Comparison of ENCODE assay signal across 24 mouse cellular contexts in genomic region chr17:29117006-29117648, GRCm38 (mm10). TPM values are rescaled to one million over a fixed set of nuclear protein-coding genes. Genes with fewer than 3 reads are reported as not detected.
DNase-seq lines count a peak whose midpoint lies in the region; ATAC-seq and TF ChIP-seq lines count a peak whose summit lies in the region.
"Had no signal": no experiment of that assay in that cellular context is flagged by ENCODE, and none has a peak within 500 bp of the region (broad histone marks: within the 10 kb centered on the region; RNA-seq: fewer than 3 reads in every experiment).

No protein-coding gene starts in this region.

- 57% methylated on average over 8 of the region's 8 CpGs for WGBS in heart, embryonic 12.5 days
- 82% methylated on average over 8 of the region's 8 CpGs for WGBS in midbrain, embryonic 11.5 days
- 86% methylated on average over 8 of the region's 8 CpGs for WGBS in midbrain, postnatal 0 days
- 94% methylated on average over 8 of the region's 8 CpGs for WGBS in thymus, adult 2 months
- WGBS in stomach, postnatal 0 days: 63% methylated on average over 8 of the region's 8 CpGs

- TF ChIP-seq EP300 in stomach, postnatal 0 days (optimal IDR thresholded peaks at IDR 0.05): no peak

- DNase-seq in heart, postnatal 25 days (ENCODE audit: low spot score): no peak
- peak; percentile 66 for DNase-seq in midbrain, embryonic 11.5 days (ENCODE audit: low spot score, missing footprints)
- DNase-seq in midbrain, postnatal 0 days (ENCODE audit: low spot score): no peak
- DNase-seq in thymus, postnatal 14 days: peak; percentile 2
- no peak for DNase-seq in thymus, adult 2 months
- DNase-seq in stomach, postnatal 0 days (ENCODE audit: low spot score): no peak
- DNase-seq in left cerebral cortex, postnatal 25 days (ENCODE audit: low spot score in 2 of 2): no peak
- DNase-seq: adrenal gland, adult 8-10 months; adrenal gland, postnatal 36 days; cerebellum, adult 18-20 months; cerebellum, adult 9-10 months; cerebellum, postnatal 14 days; gastrocnemius, postnatal 10 days; gastrocnemius, postnatal 36 days; heart, postnatal 14 days had no signal

- TF ChIP-seq CTCF in midbrain, postnatal 0 days (IDR thresholded peaks at IDR 0.05): no peak
- TF ChIP-seq CTCF in thymus, adult 2 months (IDR thresholded peaks at IDR 0.05; ENCODE audit: borderline replicate concordance, control insufficient read depth, extremely low read depth, insufficient read depth, low read length, poor library complexity): no peak
- TF ChIP-seq CTCF in stomach, postnatal 0 days (IDR thresholded peaks at IDR 0.05; ENCODE audit: low read depth): no peak

- H3K4me3 ChIP-seq in heart, embryonic 12.5 days: no peak overlapping the region
- no peak overlapping the region for H3K4me3 ChIP-seq in midbrain, embryonic 11.5 days (ENCODE audit: low read depth, low read length)
- no peak overlapping the region for H3K4me3 ChIP-seq in midbrain, postnatal 0 days (ENCODE audit: low read depth, low read length)
- no peak overlapping the region for H3K4me3 ChIP-seq in thymus, adult 2 months (ENCODE audit: control insufficient read depth, insufficient read depth, low read length)
- H3K4me3 ChIP-seq in stomach, postnatal 0 days (ENCODE audit: low read depth, low read length): no peak overlapping the region
- H3K4me3 ChIP-seq: forebrain, embryonic 10.5 days; forebrain, embryonic 13.5 days; heart, embryonic 15.5 days; hindbrain, embryonic 12.5 days; hindbrain, embryonic 15.5 days had no signal

- no peak overlapping the region for H3K9ac ChIP-seq in heart, embryonic 12.5 days
- no peak overlapping the region for H3K9ac ChIP-seq in midbrain, embryonic 11.5 days (ENCODE audit: low read length)
- H3K9ac ChIP-seq in midbrain, postnatal 0 days (replicated peaks; ENCODE audit: low read length, poor library complexity, severe bottlenecking): no peak overlapping the region
- no peak overlapping the region for H3K9ac ChIP-seq in stomach, postnatal 0 days (ENCODE audit: low read length)
- H3K9ac ChIP-seq: forebrain, embryonic 13.5 days; heart, embryonic 15.5 days; hindbrain, embryonic 12.5 days; hindbrain, embryonic 15.5 days had no signal

- H3K27ac ChIP-seq in heart, embryonic 12.5 days (ENCODE audit: poor library complexity, severe bottlenecking): no peak overlapping the region
- no peak overlapping the region for H3K27ac ChIP-seq in midbrain, embryonic 11.5 days (ENCODE audit: low read depth, low read length)
- H3K27ac ChIP-seq in midbrain, postnatal 0 days (ENCODE audit: low read depth, low read length): no peak overlapping the region
- no peak overlapping the region for H3K27ac ChIP-seq in thymus, adult 2 months (ENCODE audit: control insufficient read depth, insufficient read depth, low read length)
- no peak overlapping the region for H3K27ac ChIP-seq in stomach, postnatal 0 days (replicated peaks)
- H3K27ac ChIP-seq: forebrain, embryonic 10.5 days; forebrain, embryonic 13.5 days; heart, embryonic 15.5 days; hindbrain, embryonic 12.5 days; hindbrain, embryonic 15.5 days had no signal

- peaks cover 7% of the 10 kb centered on the region; the same call in 1 of the 2 replicates for H3K27me3 ChIP-seq in heart, embryonic 12.5 days (replicated peaks)
- H3K27me3 ChIP-seq in midbrain, embryonic 11.5 days (ENCODE audit: control insufficient read depth, insufficient read depth, low read length): no peaks in the 10 kb centered on the region
- H3K27me3 ChIP-seq in midbrain, postnatal 0 days (ENCODE audit: insufficient read depth, low read length): no peaks in the 10 kb centered on the region
- H3K27me3 ChIP-seq in thymus, adult 2 months (ENCODE audit: control insufficient read depth, insufficient read depth, low read length): no peaks in the 10 kb centered on the region
- H3K27me3 ChIP-seq in stomach, postnatal 0 days (ENCODE audit: control insufficient read depth, insufficient read depth, low read length): no peaks in the 10 kb centered on the region
- H3K27me3 ChIP-seq: forebrain, embryonic 13.5 days; heart, embryonic 15.5 days; hindbrain, embryonic 15.5 days had no signal

- H3K9me3 ChIP-seq in heart, embryonic 12.5 days (replicated peaks): no peaks in the 10 kb centered on the region; the same call in 1 of the 2 replicates
- H3K9me3 ChIP-seq in midbrain, embryonic 11.5 days (ENCODE audit: control insufficient read depth, low read length): no peaks in the 10 kb centered on the region
- no peaks in the 10 kb centered on the region for H3K9me3 ChIP-seq in midbrain, postnatal 0 days (ENCODE audit: low read length)
- H3K9me3 ChIP-seq in stomach, postnatal 0 days (ENCODE audit: control insufficient read depth, low read length): no peaks in the 10 kb centered on the region
- H3K9me3 ChIP-seq: forebrain, embryonic 10.5 days; forebrain, embryonic 13.5 days; heart, embryonic 15.5 days; hindbrain, embryonic 12.5 days; hindbrain, embryonic 15.5 days had no signal

- TF ChIP-seq POLR2A in thymus, adult 2 months (IDR thresholded peaks at IDR 0.05; ENCODE audit: control insufficient read depth, extremely low read depth, insufficient read depth, low read length, poor library complexity): no peak

- no peaks in the 10 kb centered on the region for H3K36me3 ChIP-seq in heart, embryonic 12.5 days
- no peaks in the 10 kb centered on the region for H3K36me3 ChIP-seq in midbrain, embryonic 11.5 days (ENCODE audit: control insufficient read depth, insufficient read depth, low read length)
- H3K36me3 ChIP-seq in midbrain, postnatal 0 days (ENCODE audit: insufficient read depth, low read length): no peaks in the 10 kb centered on the region
- H3K36me3 ChIP-seq in thymus, adult 2 months (ENCODE audit: control insufficient read depth, insufficient read depth, low read length): no peaks in the 10 kb centered on the region
- no peaks in the 10 kb centered on the region for H3K36me3 ChIP-seq in stomach, postnatal 0 days (ENCODE audit: control insufficient read depth, insufficient read depth, low read length)
- H3K36me3 ChIP-seq: forebrain, embryonic 10.5 days; heart, embryonic 15.5 days; hindbrain, embryonic 12.5 days; hindbrain, embryonic 15.5 days had no signal

- ATAC-seq in heart, embryonic 12.5 days (ENCODE audit: insufficient number of reproducible peaks, low FRiP score): 0 out of 2 replicates have a peak, but pooled peaks have one; percentile 22
- no peak for ATAC-seq in midbrain, embryonic 11.5 days (ENCODE audit: low FRiP score)
- ATAC-seq in midbrain, postnatal 0 days (ENCODE audit: low FRiP score): no peak
- ATAC-seq in stomach, postnatal 0 days (ENCODE audit: low FRiP score, low TSS enrichment): peak; percentile 51
- ATAC-seq: CD4-positive, CD25-positive, alpha-beta regulatory T cell, adult 4 months; forebrain, embryonic 13.5 days; forebrain, embryonic 16.5 days had no signal

- intact Hi-C loops in heart, postnatal 25 days (cut with DNase I): no loop called here
- intact Hi-C loops in left cerebral cortex, postnatal 25 days (cut with DNase I): no loop called here

- 0 out of 2 replicates have a peak, but pooled peaks cover 3% of the 10 kb centered on the region for H3K4me1 ChIP-seq in heart, embryonic 12.5 days (replicated peaks)
- H3K4me1 ChIP-seq in midbrain, embryonic 11.5 days (ENCODE audit: control insufficient read depth, insufficient read depth, low read length): no peaks in the 10 kb centered on the region
- H3K4me1 ChIP-seq in midbrain, postnatal 0 days (ENCODE audit: insufficient read depth, low read length): no peaks in the 10 kb centered on the region
- peaks cover 14% of the 10 kb centered on the region for H3K4me1 ChIP-seq in thymus, adult 2 months (replicated peaks; ENCODE audit: control insufficient read depth, insufficient read depth, low read length)
- H3K4me1 ChIP-seq in stomach, postnatal 0 days (replicated peaks; ENCODE audit: control insufficient read depth, insufficient read depth): no peaks in the 10 kb centered on the region
- H3K4me1 ChIP-seq: forebrain, embryonic 10.5 days; forebrain, embryonic 13.5 days; heart, embryonic 15.5 days; hindbrain, embryonic 12.5 days; hindbrain, embryonic 15.5 days had no signal

- H3K4me2 ChIP-seq in heart, embryonic 12.5 days: no peak overlapping the region
- no peak overlapping the region for H3K4me2 ChIP-seq in midbrain, embryonic 11.5 days
- no peak overlapping the region for H3K4me2 ChIP-seq in midbrain, postnatal 0 days (ENCODE audit: low read depth, low read length, poor library complexity, severe bottlenecking)
- H3K4me2 ChIP-seq in stomach, postnatal 0 days (replicated peaks; ENCODE audit: low read depth): no peak overlapping the region
- H3K4me2 ChIP-seq: forebrain, embryonic 13.5 days; heart, embryonic 11.5 days; heart, embryonic 15.5 days; hindbrain, embryonic 12.5 days; hindbrain, embryonic 15.5 days had no signal

RNA-seq across cellular contexts. Expression of gene Rab44, which starts 3.2 kb away (rescaled TPM):
- 0.13 TPM in 1 of 2 replicates, not detected in the other for polyA plus RNA-seq in heart, embryonic 12.5 days (2016; fragmentation: Nextera tagmentation; extraction: Ambion mirVana)
- under 1 TPM; 0.13 to 0.39 TPM for total RNA-seq in heart, postnatal 25 days (2021)
- polyA plus RNA-seq in midbrain, embryonic 11.5 days (2014; fragmentation: Nextera tagmentation; extraction: Ambion mirVana): 0.22 and 0.44 TPM in 2 replicates
- total RNA-seq in midbrain, postnatal 0 days (2014; rRNA removed): not detected in 2 replicates
- polyA plus RNA-seq in midbrain, postnatal 0 days (2015; fragmentation: Nextera tagmentation; extraction: Ambion mirVana): not detected in 2 replicates
- 8.3 and 8.9 TPM in 2 replicates for polyA plus RNA-seq in thymus, adult 2 months (2012; rRNA removed)
- polyA plus RNA-seq in stomach, postnatal 0 days (2015; fragmentation: Nextera tagmentation; extraction: Ambion mirVana): 1.4 and 2.2 TPM in 2 replicates
- total RNA-seq in left cerebral cortex, postnatal 25 days (2021): under 1 TPM in 1 of 2 experiments, not detected in 1; 0.14 TPM
- polyA plus RNA-seq: CD4-positive, CD25-positive, alpha-beta regulatory T cell, adult 4 months; forebrain, embryonic 13.5 days; forebrain, embryonic 16.5 days; heart, embryonic 11.5 days had no signal

RNA-seq across cellular contexts. Expression of gene Cdkn1a, which starts 26.4 kb away (rescaled TPM):
- polyA plus RNA-seq in heart, embryonic 12.5 days (2016; fragmentation: Nextera tagmentation; extraction: Ambion mirVana): 43.2 and 45.3 TPM in 2 replicates
- 100 to 1,000 TPM in 1 of 2 experiments, 10 to 100 TPM in 1; 30.1 to 102 TPM for total RNA-seq in heart, postnatal 25 days (2021)
- 16.1 and 17.4 TPM in 2 replicates for polyA plus RNA-seq in midbrain, embryonic 11.5 days (2014; fragmentation: Nextera tagmentation; extraction: Ambion mirVana)
- 44.4 and 57.7 TPM in 2 replicates for total RNA-seq in midbrain, postnatal 0 days (2014; rRNA removed)
- polyA plus RNA-seq in midbrain, postnatal 0 days (2015; fragmentation: Nextera tagmentation; extraction: Ambion mirVana): 220 and 237 TPM in 2 replicates
- polyA plus RNA-seq in thymus, adult 2 months (2012; rRNA removed): 28.4 and 31.1 TPM in 2 replicates
- polyA plus RNA-seq in stomach, postnatal 0 days (2015; fragmentation: Nextera tagmentation; extraction: Ambion mirVana): 484 and 502 TPM in 2 replicates
- 10 to 100 TPM; 36.0 to 54.2 TPM for total RNA-seq in left cerebral cortex, postnatal 25 days (2021)

Comparison
In these comparisons a context has a peak if more than half of its experiments do, and no peak if none do; other contexts are left out.
1. DNase-seq: peak in midbrain, embryonic 11.5 days (single experiment) and thymus, postnatal 14 days (single experiment); none in heart, postnatal 25 days (single experiment), midbrain, postnatal 0 days (single experiment), thymus, adult 2 months (single experiment), stomach, postnatal 0 days (single experiment) and left cerebral cortex, postnatal 25 days (0 of 2).
2. ATAC-seq: peak in heart, embryonic 12.5 days (single experiment) and stomach, postnatal 0 days (single experiment); none in midbrain, embryonic 11.5 days (single experiment) and midbrain, postnatal 0 days (single experiment).